Mouse (Mus musculus) MEL (cell line): ENCODE data around the gene Nbas. TPM values are rescaled to one million over a fixed set of nuclear protein-coding genes. Genes with fewer than 3 reads are reported as not detected.

ENCODE experiments used
- DNase-seq: peaks from one replicate; pipeline ENCODE4 v3.0.0; 2011; ENCODE audit warnings: low read depth, low spot score
- H3K27ac ChIP-seq: 2 replicates; pipeline ENCODE4 v1.5.1; 2012; ENCODE audit warnings: low read depth, mild to moderate bottlenecking, control low read depth, low read length, moderate library complexity; ENCODE audit not compliant: control insufficient read depth
- H3K27me3 ChIP-seq, 2 experiments: fragments of 150-350 bp in 1 of 2; sonication (generic) in 1 of 2; 2 replicates each; pipeline ENCODE4 v1.6.1; 2012; ENCODE audit warnings: low read length in 2 of 2, mild to moderate bottlenecking in 2 of 2, improper control_type of control experiment in 1 of 2, moderate library complexity in 1 of 2; ENCODE audit not compliant: insufficient read depth in 2 of 2, control insufficient read depth in 1 of 2
- H3K36me3 ChIP-seq, 2 experiments: 2 replicates each; pipeline ENCODE4 v1.6.1; 2012 to 2014; ENCODE audit warnings: low read length in 2 of 2, improper control_type of control experiment in 1 of 2, inconsistent platforms in 1 of 2, mild to moderate bottlenecking in 1 of 2; ENCODE audit not compliant: insufficient read depth in 2 of 2, control insufficient read depth in 1 of 2
- H3K4me1 ChIP-seq, 2 experiments: fragments of 150-350 bp in 1 of 2; sonication (generic) in 1 of 2; 2 replicates each; pipeline ENCODE4 v1.6.1; 2012; ENCODE audit warnings: low read length in 2 of 2, improper control_type of control experiment in 1 of 2, mild to moderate bottlenecking in 1 of 2; ENCODE audit not compliant: insufficient read depth in 2 of 2, control insufficient read depth in 1 of 2
- H3K4me3 ChIP-seq, 2 experiments: fragments of 150-350 bp in 1 of 2; sonication (generic) in 1 of 2; 2 replicates each; pipeline ENCODE4 v1.5.1; 2012; ENCODE audit warnings: low read depth in 2 of 2, low read length in 2 of 2, mild to moderate bottlenecking in 2 of 2, moderate library complexity in 2 of 2, control low read depth in 1 of 2, improper control_type of control experiment in 1 of 2; ENCODE audit not compliant: control insufficient read depth in 1 of 2, insufficient read depth in 1 of 2
- H3K79me2 ChIP-seq: 2 replicates; pipeline ENCODE4 v1.6.1; 2012; ENCODE audit warnings: mild to moderate bottlenecking, low read length, moderate library complexity; ENCODE audit not compliant: control insufficient read depth, poor library complexity, insufficient read depth
- H3K9ac ChIP-seq: 2 replicates; pipeline ENCODE4 v1.6.1; 2012; ENCODE audit warnings: low read depth, mild to moderate bottlenecking, control low read depth, low read length, moderate library complexity; ENCODE audit not compliant: control insufficient read depth, poor library complexity, severe bottlenecking
- H3K9me3 ChIP-seq: fragments of 150-350 bp; sonication (generic); replicated peaks from 2 replicates; pipeline ENCODE4 v1.6.1; 2012; ENCODE audit warnings: mild to moderate bottlenecking, low read length, improper control_type of control experiment, moderate library complexity; ENCODE audit not compliant: insufficient read depth
- CHD2 ChIP-seq: IDR thresholded peaks from 2 replicates; pipeline ENCODE4 v1.6.1; 2011; ENCODE audit warnings: low read length, improper control_type of control experiment
- CTCF ChIP-seq, 3 experiments: IDR thresholded peaks in 2 of 3; conservative IDR thresholded peaks in 1 of 3; 2 replicates each; pipeline ENCODE4 v1.5.1; 2011 to 2012; ENCODE audit warnings: low read length in 3 of 3, low read depth in 2 of 3, mild to moderate bottlenecking in 2 of 3, improper control_type of control experiment in 1 of 3, inconsistent platforms in 1 of 3, mixed read lengths in 1 of 3, moderate library complexity in 1 of 3; ENCODE audit not compliant: control insufficient read depth in 1 of 3, insufficient read depth in 1 of 3, poor library complexity in 1 of 3, severe bottlenecking in 1 of 3
- ELF1 ChIP-seq: IDR thresholded peaks from 2 replicates; pipeline ENCODE4 v1.6.1; 2014; ENCODE audit warnings: low read depth, mild to moderate bottlenecking, inconsistent platforms, low read length, improper control_type of control experiment, moderate library complexity
- EP300 ChIP-seq, 2 experiments: IDR thresholded peaks; 2 replicates each; pipeline ENCODE4 v1.6.1; 2011; ENCODE audit warnings: improper control_type of control experiment in 2 of 2, low read length in 2 of 2, low read depth in 1 of 2, mild to moderate bottlenecking in 1 of 2
- ETS1 ChIP-seq: IDR thresholded peaks from 2 replicates; pipeline ENCODE4 v1.6.1; 2012; ENCODE audit warnings: low read depth, mild to moderate bottlenecking, inconsistent platforms, low read length, improper control_type of control experiment, moderate library complexity
- GATA1 ChIP-seq: IDR thresholded peaks from 2 replicates; pipeline ENCODE4 v1.6.1; 2011; ENCODE audit warnings: low read depth, low read length, improper control_type of control experiment
- HCFC1 ChIP-seq: IDR thresholded peaks from 2 replicates; pipeline ENCODE4 v1.6.1; 2012; ENCODE audit warnings: low read depth, mild to moderate bottlenecking, inconsistent platforms, low read length, improper control_type of control experiment, moderate library complexity
- JUND ChIP-seq: IDR thresholded peaks from 2 replicates; pipeline ENCODE4 v1.6.1; 2011; ENCODE audit warnings: low read depth, mild to moderate bottlenecking, improper control_type of control experiment, low read length
- KAT2A ChIP-seq: conservative IDR thresholded peaks from 2 replicates; pipeline ENCODE4 v1.6.1; 2012; ENCODE audit warnings: low read depth, low read length, improper control_type of control experiment, inconsistent platforms
- MAX ChIP-seq: IDR thresholded peaks from 2 replicates; pipeline ENCODE4 v1.6.1; 2011; ENCODE audit warnings: low read length, improper control_type of control experiment
- MEF2A ChIP-seq: IDR thresholded peaks from 2 replicates; pipeline ENCODE4 v1.6.1; 2014; ENCODE audit warnings: low read depth, mild to moderate bottlenecking, inconsistent platforms, low read length, improper control_type of control experiment; ENCODE audit not compliant: poor library complexity, insufficient replicate concordance, severe bottlenecking; ENCODE audit errors: extremely low read depth
- MXI1 ChIP-seq: IDR thresholded peaks from 2 replicates; pipeline ENCODE4 v1.6.1; 2011; ENCODE audit warnings: mild to moderate bottlenecking, low read depth, low read length, improper control_type of control experiment
- MYB ChIP-seq: IDR thresholded peaks from 2 replicates; pipeline ENCODE4 v1.6.1; 2011; ENCODE audit warnings: mild to moderate bottlenecking, low read depth, low read length, improper control_type of control experiment
- NRF1 ChIP-seq: IDR thresholded peaks from 2 replicates; pipeline ENCODE4 v1.6.1; 2014; ENCODE audit warnings: low read depth, mild to moderate bottlenecking, inconsistent platforms, low read length, improper control_type of control experiment, moderate library complexity; ENCODE audit not compliant: poor library complexity, insufficient read depth, severe bottlenecking
- POLR2AphosphoS2 ChIP-seq: IDR thresholded peaks from 2 replicates; pipeline ENCODE4 v1.6.1; 2011; ENCODE audit warnings: low read length, improper control_type of control experiment
- POLR2AphosphoS5 ChIP-seq: IDR thresholded peaks from 2 replicates; pipeline ENCODE4 v1.6.1; 2012; ENCODE audit warnings: low read depth, borderline replicate concordance, mild to moderate bottlenecking, inconsistent platforms, low read length, moderate library complexity, mixed read lengths
- RAD21 ChIP-seq: IDR thresholded peaks from 2 replicates; pipeline ENCODE4 v1.6.1; 2011; ENCODE audit warnings: mild to moderate bottlenecking, low read depth, low read length, improper control_type of control experiment
- RCOR1 ChIP-seq: IDR thresholded peaks from 2 replicates; pipeline ENCODE4 v1.6.1; 2012; ENCODE audit warnings: low read depth, mild to moderate bottlenecking, inconsistent platforms, low read length, improper control_type of control experiment
- SIN3A ChIP-seq: IDR thresholded peaks from 2 replicates; pipeline ENCODE4 v1.6.1; 2012; ENCODE audit warnings: low read length, improper control_type of control experiment, inconsistent platforms
- TAL1 ChIP-seq: IDR thresholded peaks from 2 replicates; pipeline ENCODE4 v1.6.1; 2012; ENCODE audit warnings: mild to moderate bottlenecking, inconsistent platforms, low read length, moderate library complexity, mixed read lengths
- TCF12 ChIP-seq: IDR thresholded peaks from 2 replicates; pipeline ENCODE4 v1.6.1; 2014; ENCODE audit warnings: low read depth, mild to moderate bottlenecking, inconsistent platforms, low read length, improper control_type of control experiment, moderate library complexity
- UBTF ChIP-seq: IDR thresholded peaks from 2 replicates; pipeline ENCODE4 v1.6.1; 2012; ENCODE audit warnings: low read depth, mild to moderate bottlenecking, inconsistent platforms, low read length, improper control_type of control experiment, moderate library complexity, borderline replicate concordance; ENCODE audit not compliant: insufficient read depth
- USF1 ChIP-seq: IDR thresholded peaks from 2 replicates; pipeline ENCODE4 v1.6.1; 2014; ENCODE audit warnings: low read depth, mild to moderate bottlenecking, inconsistent platforms, low read length, improper control_type of control experiment, moderate library complexity
- USF2 ChIP-seq, 2 experiments: IDR thresholded peaks; 2 replicates each; pipeline ENCODE4 v1.6.1; 2011 to 2012; ENCODE audit warnings: improper control_type of control experiment in 2 of 2, low read length in 2 of 2, borderline replicate concordance in 1 of 2, inconsistent platforms in 1 of 2, low read depth in 1 of 2, mild to moderate bottlenecking in 1 of 2; ENCODE audit not compliant: insufficient read depth in 1 of 2
- ZMIZ1 ChIP-seq: IDR thresholded peaks from 2 replicates; pipeline ENCODE4 v1.6.1; 2012; ENCODE audit warnings: low read depth, mild to moderate bottlenecking, inconsistent platforms, low read length, improper control_type of control experiment, moderate library complexity
- ZNF384 ChIP-seq: IDR thresholded peaks from 2 replicates; pipeline ENCODE4 v1.6.1; 2012; ENCODE audit warnings: low read depth, mild to moderate bottlenecking, inconsistent platforms, low read length, improper control_type of control experiment
- polyA plus RNA-seq, 2 experiments: library from polyadenylated mRNA; stranded (reverse) in 1 of 2; unstranded in 1 of 2; fragments of >175 nt in 1 of 2; fragments of >200 nt in 1 of 2; gene quantifications; 2 replicates each; pipeline versions ENCODE4 v1.2.1 to v1.2.4; 2012; ENCODE audit warnings: low replicate concordance in 2 of 2, low read depth in 1 of 2; ENCODE audit not compliant: insufficient read length in 2 of 2, insufficient read depth in 1 of 2, missing spikeins in 1 of 2
- total RNA-seq: library from RNA; depleted of rRNA; stranded (reverse); fragments of 300-350 nt; gene quantifications from 2 replicates; pipeline ENCODE4 v1.2.3, GENCODE M21; 2012

The Nbas gene
- total and polyA plus RNA-seq, 3 experiments: 24.2 to 25.7 TPM; not detected in 1

GRCm38 (mm10) chr12:13313966-13314365, 45.0 kb downstream of the Nbas start:
- DNase-seq: no peak
- Histone ChIP-seq H3K9me3 (no peaks in the 10 kb centered on the region), H3K4me1 (peaks cover 0 to 3% of the 10 kb centered on the region in 2 experiments; a peak in 1 of 4 replicates), H3K4me3 (no peak overlapping the region), H3K9ac (no peak overlapping the region), H3K27me3 (no peaks in the 10 kb centered on the region), H3K27ac (no peak overlapping the region), H3K36me3 (peaks cover 3 to 5% of the 10 kb centered on the region in 2 experiments; a peak in 3 of 4 replicates), H3K79me2 (no peaks in the 10 kb centered on the region)
- TF ChIP-seq ETS1 (no peak), CHD2 (no peak), RAD21 (no peak), MEF2A (no peak), GATA1 (no peak), ZMIZ1 (no peak), UBTF (no peak), RCOR1 (no peak), KAT2A (no peak), HCFC1 (no peak), MXI1 (no peak), MYB (no peak), ZNF384 (no peak), SIN3A (no peak), EP300 (IDR thresholded peaks at IDR 0.05; ENCODE audit: low read depth in 1 of 2, low read length in 2 of 2) (no peak), NRF1 (no peak), CTCF (IDR thresholded peaks at IDR 0.05 in 2 of 3, conservative IDR thresholded peaks at IDR 0.05 in 1 of 3; ENCODE audit: control insufficient read depth in 1 of 3, insufficient read depth in 1 of 3, low read depth in 2 of 3, low read length in 3 of 3, poor library complexity in 1 of 3, severe bottlenecking in 1 of 3) (no peak)

GRCm38 (mm10) chr12:13314384-13314783, 45.5 kb downstream of the Nbas start:
- Histone ChIP-seq H3K9me3 (no peaks in the 10 kb centered on the region), H3K27ac (no peak overlapping the region), H3K9ac (no peak overlapping the region), H3K79me2 (no peaks in the 10 kb centered on the region), H3K36me3 (peaks cover 3 to 5% of the 10 kb centered on the region in 2 experiments; a peak in 3 of 4 replicates), H3K4me1 (peaks cover 0 to 3% of the 10 kb centered on the region in 2 experiments; a peak in 1 of 4 replicates), H3K27me3 (no peaks in the 10 kb centered on the region), H3K4me3 (no peak overlapping the region)
- TF ChIP-seq ETS1: no peak
- no peak for TF ChIP-seq POLR2AphosphoS5
- no peak for TF ChIP-seq USF1
- no peak for TF ChIP-seq ZNF384
- TF ChIP-seq JUND: no peak
- no peak for TF ChIP-seq TCF12
- TF ChIP-seq SIN3A: no peak
- TF ChIP-seq ZMIZ1: no peak
- no peak for TF ChIP-seq RAD21
- no peak for TF ChIP-seq ELF1
- no peak for TF ChIP-seq CHD2
- no peak for TF ChIP-seq KAT2A
- TF ChIP-seq USF2 (IDR thresholded peaks at IDR 0.05; ENCODE audit: borderline replicate concordance in 1 of 2, insufficient read depth in 1 of 2, low read depth in 1 of 2, low read length in 2 of 2): no peak
- no peak for TF ChIP-seq TAL1
- no peak for TF ChIP-seq EP300 (IDR thresholded peaks at IDR 0.05; ENCODE audit: low read depth in 1 of 2, low read length in 2 of 2)
- TF ChIP-seq GATA1: no peak
- no peak for TF ChIP-seq POLR2AphosphoS2
- TF ChIP-seq MAX: no peak
- DNase-seq: no peak
